Mouse (Mus musculus): ENCODE measurements around the gene Necab3.

- TF ChIP-seq CTCF (IDR thresholded peaks at IDR 0.05; ENCODE audit: borderline replicate concordance, insufficient read depth, low read depth, low read length), result no peak
- TF ChIP-seq POLR2A (IDR thresholded peaks at IDR 0.05; ENCODE audit: borderline replicate concordance, insufficient read depth, low read length), result no peak
These were observed 57.9 kb downstream of the Necab3 start for GRCm38 (mm10) chr2:154500758-154501157.
